24 mouse cellular contexts compared by ENCODE assay signal in the genomic region with DNA sequence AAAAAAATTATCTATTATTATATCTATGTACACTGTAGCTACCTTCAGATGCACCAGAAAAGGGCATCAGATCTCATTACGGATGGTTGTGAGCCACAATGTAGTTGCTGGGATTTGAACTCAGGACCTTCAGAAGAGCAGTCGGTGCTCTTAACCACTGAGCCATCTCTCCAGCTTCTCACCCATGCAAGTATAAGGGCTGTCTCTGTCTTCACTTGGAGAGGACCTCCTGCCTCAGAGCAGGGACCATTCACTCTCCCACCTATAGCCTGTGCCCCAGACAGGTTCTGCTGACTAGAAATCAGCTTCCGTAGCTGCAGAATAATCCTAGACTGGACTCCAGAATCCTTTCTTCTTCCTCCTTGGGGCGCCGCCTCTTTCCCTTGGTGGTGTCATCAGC. TPM values are rescaled to one million over a fixed set of nuclear protein-coding genes. Genes with fewer than 3 reads are reported as not detected.
DNase-seq lines count a peak whose midpoint lies in the region; ATAC-seq and TF ChIP-seq lines count a peak whose summit lies in the region.
"Had no signal": no experiment of that assay in that cellular context is flagged by ENCODE, and none has a peak within 500 bp of the region (broad histone marks: within the 10 kb centered on the region; RNA-seq: fewer than 3 reads in every experiment).

No protein-coding gene starts in this region.

- TF ChIP-seq POLR2A in CH12.LX (IDR thresholded peaks at IDR 0.05; ENCODE audit: low read depth, low read length), result no peak
- no peak for TF ChIP-seq POLR2A in MEL (IDR thresholded peaks at IDR 0.05; ENCODE audit: control insufficient read depth in 1 of 2, insufficient read depth in 1 of 2, low read depth in 1 of 2, low read length in 2 of 2, poor library complexity in 1 of 2)

- in situ Hi-C loops in CH12.LX (cut with MboI; ENCODE audit: low pct_ligation_motif_present, low pct_unique_long_range_greater_than_20kb, low sequenced_read_pairs), result no loop called here

- dilution Hi-C loops in CH12.LX (cut with MboI; ENCODE audit: extremely low pct_ligation_motif_present, extremely low pct_unique_long_range_greater_than_20kb, low sequenced_read_pairs), result no loop called here

- H3K4me1 ChIP-seq in CH12.LX (ENCODE audit: control insufficient read depth in 1 of 2, insufficient read depth in 2 of 2) (peaks cover 3 to 11% of the 10 kb centered on the region in 2 experiments; a peak in 2 of 4 replicates), MEL (ENCODE audit: control insufficient read depth in 1 of 2, insufficient read depth in 2 of 2, low read length in 2 of 2) (no peaks in the 10 kb centered on the region; a peak in 1 of 4 replicates)
- no peaks in the 10 kb centered on the region for H3K4me1 ChIP-seq in limb, embryonic 15.5 days
- peaks cover 39% of the 10 kb centered on the region for H3K4me1 ChIP-seq in forebrain, embryonic 10.5 days

- no peaks in the 10 kb centered on the region for H3K79me2 ChIP-seq in CH12.LX (replicated peaks; ENCODE audit: control insufficient read depth, extremely low read depth, insufficient read depth, poor library complexity, severe bottlenecking)
- no peaks in the 10 kb centered on the region for H3K79me2 ChIP-seq in MEL (ENCODE audit: control insufficient read depth, insufficient read depth, low read length, poor library complexity)

- H3K4me2 ChIP-seq in CH12.LX (ENCODE audit: insufficient read depth, low read depth, poor library complexity, severe bottlenecking), result no peak overlapping the region
- H3K4me2 ChIP-seq in limb, embryonic 15.5 days, result no peak overlapping the region
- H3K4me2 ChIP-seq: embryonic facial prominence, embryonic 13.5 days; embryonic facial prominence, embryonic 15.5 days; forebrain, embryonic 13.5 days; forebrain, embryonic 15.5 days had no signal

- TF ChIP-seq RAD21 in CH12.LX (IDR thresholded peaks at IDR 0.05; ENCODE audit: low read depth, low read length) (no peak), MEL (IDR thresholded peaks at IDR 0.05; ENCODE audit: low read depth, low read length) (no peak)

- intact Hi-C loops in gastrocnemius, adult 2 months (cut with DNase I), result loop anchor here (5.0 kb wide), 1 partner anchor 150 kb away; no protein-coding TSS in a partner anchor

- H3K27me3 ChIP-seq in CH12.LX (replicated peaks) (peaks cover 16% of the 10 kb centered on the region), MEL (ENCODE audit: control insufficient read depth in 1 of 2, insufficient read depth in 2 of 2, low read length in 2 of 2) (no peaks in the 10 kb centered on the region)
- H3K27me3 ChIP-seq in limb, embryonic 15.5 days, result no peaks in the 10 kb centered on the region; the same call in 1 of the 2 replicates
- H3K27me3 ChIP-seq in forebrain, embryonic 10.5 days (ENCODE audit: poor library complexity, severe bottlenecking), result peaks cover 17% of the 10 kb centered on the region
- H3K27me3 ChIP-seq: forebrain, embryonic 15.5 days had no signal

- 80% methylated on average over 5 of the region's 5 CpGs for WGBS in limb, embryonic 15.5 days
- 81% methylated on average over 5 of the region's 5 CpGs for WGBS in forebrain, embryonic 10.5 days

- H3K4me3 ChIP-seq in CH12.LX (replicated peaks in 1 of 3; ENCODE audit: low read depth in 2 of 3, low read length in 2 of 3, poor library complexity in 1 of 3) (no peak overlapping the region), MEL (ENCODE audit: control insufficient read depth in 1 of 2, insufficient read depth in 1 of 2, low read depth in 2 of 2, low read length in 2 of 2) (no peak overlapping the region)
- H3K4me3 ChIP-seq in limb, embryonic 15.5 days, result no peak overlapping the region
- no peak overlapping the region for H3K4me3 ChIP-seq in gastrocnemius, adult 2 months
- no peak overlapping the region for H3K4me3 ChIP-seq in forebrain, embryonic 10.5 days
- H3K4me3 ChIP-seq: embryonic facial prominence, embryonic 13.5 days; embryonic facial prominence, embryonic 15.5 days; erythroblast, embryonic 14.5 days; forebrain, embryonic 13.5 days; forebrain, embryonic 15.5 days had no signal

- TF ChIP-seq CTCF in CH12.LX (conservative IDR thresholded peaks at IDR 0.05 in 1 of 2, IDR thresholded peaks at IDR 0.05 in 1 of 2; ENCODE audit: low read depth in 2 of 2, low read length in 2 of 2) (no peak), MEL (IDR thresholded peaks at IDR 0.05 in 2 of 3, conservative IDR thresholded peaks at IDR 0.05 in 1 of 3; ENCODE audit: control insufficient read depth in 1 of 3, insufficient read depth in 1 of 3, low read depth in 2 of 3, low read length in 3 of 3, poor library complexity in 1 of 3, severe bottlenecking in 1 of 3) (no peak)
- no peak for TF ChIP-seq CTCF in gastrocnemius, adult 2 months (IDR thresholded peaks at IDR 0.05)

- no peak for ATAC-seq in limb, embryonic 15.5 days (ENCODE audit: insufficient number of reproducible peaks, low FRiP score, low TSS enrichment, low read depth)
- ATAC-seq: forebrain, embryonic 13.5 days; forebrain, embryonic 15.5 days; forebrain, postnatal 0 days had no signal

- DNase-seq in CH12.LX (ENCODE audit: extremely low read depth), result no peak
- DNase-seq in MEL (ENCODE audit: low read depth, low spot score), result no peak
- DNase-seq in gastrocnemius, adult 2 months, result no peak
- DNase-seq in forebrain, embryonic 10.5 days (ENCODE audit: extremely low spot score, low spot score), result no peak
- DNase-seq: adrenal gland, adult 2 months; adrenal gland, postnatal 10 days; adrenal gland, postnatal 25 days; cerebellum, adult 11-12 months; cerebellum, adult 2 months; cerebellum, adult 9-10 months; cerebellum, postnatal 14 days; cerebellum, postnatal 36 days; embryo, embryonic 11 days; forebrain, postnatal 0 days had no signal

- H3K9ac ChIP-seq in CH12.LX (ENCODE audit: insufficient read depth, low read depth) (no peak overlapping the region), MEL (ENCODE audit: control insufficient read depth, low read depth, low read length, poor library complexity, severe bottlenecking) (no peak overlapping the region)
- H3K9ac ChIP-seq in limb, embryonic 15.5 days, result 0 out of 2 replicates have a peak overlapping the region, but pooled peaks have one; percentile 17
- H3K9ac ChIP-seq: embryonic facial prominence, embryonic 15.5 days; forebrain, embryonic 13.5 days; forebrain, embryonic 15.5 days; forebrain, postnatal 0 days had no signal

- H3K9me3 ChIP-seq in CH12.LX (replicated peaks; ENCODE audit: low read length) (no peaks in the 10 kb centered on the region), MEL (replicated peaks; ENCODE audit: insufficient read depth, low read length) (no peaks in the 10 kb centered on the region)
- H3K9me3 ChIP-seq in limb, embryonic 15.5 days, result no peaks in the 10 kb centered on the region
- no peaks in the 10 kb centered on the region for H3K9me3 ChIP-seq in forebrain, embryonic 10.5 days
- H3K9me3 ChIP-seq: embryonic facial prominence, embryonic 13.5 days; embryonic facial prominence, embryonic 15.5 days; forebrain, embryonic 13.5 days; forebrain, embryonic 15.5 days; G1E had no signal

- TF ChIP-seq EP300 in CH12.LX (IDR thresholded peaks at IDR 0.05; ENCODE audit: low read length) (no peak), MEL (IDR thresholded peaks at IDR 0.05; ENCODE audit: low read depth in 1 of 2, low read length in 2 of 2) (no peak)

- H3K27ac ChIP-seq in CH12.LX (ENCODE audit: insufficient read depth, low read depth) (no peak overlapping the region), MEL (ENCODE audit: control insufficient read depth, low read depth, low read length) (no peak overlapping the region)
- H3K27ac ChIP-seq in limb, embryonic 15.5 days, result no peak overlapping the region
- no peak overlapping the region for H3K27ac ChIP-seq in gastrocnemius, adult 2 months
- no peak overlapping the region for H3K27ac ChIP-seq in forebrain, embryonic 10.5 days
- H3K27ac ChIP-seq: embryonic facial prominence, embryonic 13.5 days; embryonic facial prominence, embryonic 15.5 days; forebrain, embryonic 13.5 days; forebrain, embryonic 15.5 days had no signal

- H3K36me3 ChIP-seq in CH12.LX (replicated peaks in 1 of 2; ENCODE audit: control insufficient read depth in 1 of 2, insufficient read depth in 1 of 2, low read length in 1 of 2) (peaks cover 27 to 41% of the 10 kb centered on the region in 2 experiments), MEL (ENCODE audit: control insufficient read depth in 1 of 2, insufficient read depth in 2 of 2, low read length in 2 of 2) (no peaks in the 10 kb centered on the region; a peak in 1 of 4 replicates)
- peaks cover 18% of the 10 kb centered on the region for H3K36me3 ChIP-seq in limb, embryonic 15.5 days
- H3K36me3 ChIP-seq in forebrain, embryonic 10.5 days (replicated peaks), result peaks cover 31% of the 10 kb centered on the region
- H3K36me3 ChIP-seq: forebrain, embryonic 15.5 days had no signal

RNA-seq across cellular contexts. Expression of a gene that starts 1.4 kb away (rescaled TPM):
- total RNA-seq in CH12.LX (2012; rRNA removed) (not detected in 2 replicates), CH12.LX (2014; rRNA removed) (not detected in 2 replicates), MEL (2012; rRNA removed) (1.3 and 2.0 TPM in 2 replicates)
- polyA plus RNA-seq in CH12.LX (2012; ENCODE audit: insufficient read length, low read depth) (not detected in 2 replicates), MEL (2012; ENCODE audit: insufficient read depth in 1 of 2, insufficient read length in 2 of 2, low read depth in 1 of 2, low replicate concordance in 2 of 2, missing spikeins in 1 of 2) (1 to 10 TPM in 1 of 2 experiments, not detected in 1; 2.5 TPM)
- 0.28 and 0.65 TPM in 2 replicates for polyA plus RNA-seq in limb, embryonic 15.5 days (2015; fragmentation: Nextera tagmentation; extraction: Ambion mirVana)
- total RNA-seq in gastrocnemius, adult 2 months (2021), result not detected
- polyA plus RNA-seq in forebrain, embryonic 10.5 days (2016; fragmentation: Nextera tagmentation; extraction: Ambion mirVana), result 0.09 and 0.10 TPM in 2 replicates
- total RNA-seq: G1E had no signal
- polyA plus RNA-seq: forebrain, embryonic 13.5 days; G1E had no signal

RNA-seq across cellular contexts. Expression of a gene that starts 17.1 kb away (rescaled TPM):
- total RNA-seq in CH12.LX (2012; rRNA removed), result not detected in 2 replicates
- not detected in 2 replicates for total RNA-seq in CH12.LX (2014; rRNA removed)
- polyA plus RNA-seq in CH12.LX (2012; ENCODE audit: insufficient read length, low read depth), result not detected in 2 replicates
- total RNA-seq in MEL (2012; rRNA removed), result 0.08 TPM in 1 of 2 replicates, not detected in the other
- under 1 TPM in 1 of 2 experiments, not detected in 1; 0.08 TPM for polyA plus RNA-seq in MEL (2012; ENCODE audit: insufficient read depth in 1 of 2, insufficient read length in 2 of 2, low read depth in 1 of 2, low replicate concordance in 2 of 2, missing spikeins in 1 of 2)
- polyA plus RNA-seq in limb, embryonic 15.5 days (2015; fragmentation: Nextera tagmentation; extraction: Ambion mirVana), result not detected in 2 replicates
- not detected for total RNA-seq in gastrocnemius, adult 2 months (2021)
- 0.09 TPM in 1 of 2 replicates, not detected in the other for polyA plus RNA-seq in forebrain, embryonic 10.5 days (2016; fragmentation: Nextera tagmentation; extraction: Ambion mirVana)
- total RNA-seq: adrenal gland, adult 2 months; adrenal gland, postnatal 10 days; adrenal gland, postnatal 25 days; common myeloid progenitor, adult 5-6 weeks had no signal
- polyA plus RNA-seq: adrenal gland, adult 2 months; cerebellum, adult 2 months; embryonic facial prominence, embryonic 11.5 days; embryonic facial prominence, embryonic 13.5 days; embryonic facial prominence, embryonic 15.5 days; erythroblast, embryonic 14.5 days; forebrain, embryonic 11.5 days; forebrain, embryonic 13.5 days; forebrain, embryonic 15.5 days; forebrain, postnatal 0 days; G1E had no signal

RNA-seq across cellular contexts. Expression of a gene that starts 21.1 kb away (rescaled TPM):
- 0.38 and 0.42 TPM in 2 replicates for total RNA-seq in CH12.LX (2012; rRNA removed)
- total RNA-seq in CH12.LX (2014; rRNA removed), result 0.24 and 0.58 TPM in 2 replicates
- polyA plus RNA-seq in CH12.LX (2012; ENCODE audit: insufficient read length, low read depth), result 0.20 TPM in 1 of 2 replicates, not detected in the other
- 1.6 and 2.1 TPM in 2 replicates for total RNA-seq in MEL (2012; rRNA removed)
- 1 to 10 TPM in 1 of 2 experiments, not detected in 1; 1.4 TPM for polyA plus RNA-seq in MEL (2012; ENCODE audit: insufficient read depth in 1 of 2, insufficient read length in 2 of 2, low read depth in 1 of 2, low replicate concordance in 2 of 2, missing spikeins in 1 of 2)
- polyA plus RNA-seq in limb, embryonic 15.5 days (2015; fragmentation: Nextera tagmentation; extraction: Ambion mirVana), result 0.48 and 0.81 TPM in 2 replicates
- total RNA-seq in gastrocnemius, adult 2 months (2021), result not detected
- polyA plus RNA-seq in forebrain, embryonic 10.5 days (2016; fragmentation: Nextera tagmentation; extraction: Ambion mirVana), result 2.0 and 2.9 TPM in 2 replicates
- total RNA-seq: common myeloid progenitor, adult 5-6 weeks had no signal

RNA-seq across cellular contexts. Expression of a gene that starts 21.3 kb away (rescaled TPM):
- 216 and 259 TPM in 2 replicates for total RNA-seq in CH12.LX (2012; rRNA removed)
- total RNA-seq in CH12.LX (2014; rRNA removed), result 117 and 135 TPM in 2 replicates
- 403 and 410 TPM in 2 replicates for polyA plus RNA-seq in CH12.LX (2012; ENCODE audit: insufficient read length, low read depth)
- total RNA-seq in MEL (2012; rRNA removed), result 261 and 266 TPM in 2 replicates
- polyA plus RNA-seq in MEL (2012; ENCODE audit: insufficient read depth in 1 of 2, insufficient read length in 2 of 2, low read depth in 1 of 2, low replicate concordance in 2 of 2, missing spikeins in 1 of 2), result 1,000 to 10,000 TPM in 1 of 2 experiments, 100 to 1,000 TPM in 1; 424 to 1,215 TPM
- 141 and 146 TPM in 2 replicates for polyA plus RNA-seq in limb, embryonic 15.5 days (2015; fragmentation: Nextera tagmentation; extraction: Ambion mirVana)
- 10 to 100 TPM; 25.6 to 29.5 TPM for total RNA-seq in gastrocnemius, adult 2 months (2021)
- 376 and 379 TPM in 2 replicates for polyA plus RNA-seq in forebrain, embryonic 10.5 days (2016; fragmentation: Nextera tagmentation; extraction: Ambion mirVana)

RNA-seq across cellular contexts. Expression of a gene that starts 22.8 kb away (rescaled TPM):
- total RNA-seq in CH12.LX (2012; rRNA removed) (50.1 and 54.4 TPM in 2 replicates), CH12.LX (2014; rRNA removed) (30.5 and 32.6 TPM in 2 replicates), MEL (2012; rRNA removed) (36.1 and 40.8 TPM in 2 replicates)
- polyA plus RNA-seq in CH12.LX (2012; ENCODE audit: insufficient read length, low read depth) (47.6 and 54.0 TPM in 2 replicates), MEL (2012; ENCODE audit: insufficient read depth in 1 of 2, insufficient read length in 2 of 2, low read depth in 1 of 2, low replicate concordance in 2 of 2, missing spikeins in 1 of 2) (100 to 1,000 TPM in 1 of 2 experiments, 10 to 100 TPM in 1; 45.7 to 116 TPM)
- 8.0 and 8.4 TPM in 2 replicates for polyA plus RNA-seq in limb, embryonic 15.5 days (2015; fragmentation: Nextera tagmentation; extraction: Ambion mirVana)
- total RNA-seq in gastrocnemius, adult 2 months (2021), result not detected
- polyA plus RNA-seq in forebrain, embryonic 10.5 days (2016; fragmentation: Nextera tagmentation; extraction: Ambion mirVana), result 14.5 and 15.5 TPM in 2 replicates
